Mouse (Mus musculus): ENCODE data around the gene Gm5426. TPM values are rescaled to one million over a fixed set of nuclear protein-coding genes. Genes with fewer than 3 reads are reported as not detected.
"Not testable (repeated sequence)": the region's sequence is repeated elsewhere in the genome, so short reads cannot be mapped to it uniquely, and the experiment has no call there.

Gm5426 gene
- not detected for total RNA-seq (2021)
- long read RNA-seq, experiment 1 = 0 reads
- long read RNA-seq, experiment 2 = 0 reads

GRCm38 (mm10) chr10:96136451-96136850 is at the start of gene Gm5426:
Gene Gm5426, plus strand, starts transcription at chr10:96136603.
- not testable (repeated sequence) for DNase-seq (ENCODE audit: low spot score in 2 of 2)

- no peak for DNase-seq (ENCODE audit: low spot score in 2 of 2)
Measured at GRCm38 (mm10) chr10:96089744-96090143, 46.7 kb upstream of the Gm5426 start.

GRCm38 (mm10) chr10:96090388-96090787 is 46.0 kb upstream of the Gm5426 start:
- no peak for DNase-seq (ENCODE audit: low spot score in 2 of 2)

GRCm38 (mm10) chr10:96093890-96094531 is 42.4 kb upstream of the Gm5426 start:
- no peak for DNase-seq (ENCODE audit: low spot score in 2 of 2)

GRCm38 (mm10) chr10:96094559-96094958 is 41.8 kb upstream of the Gm5426 start:
- DNase-seq (ENCODE audit: low spot score in 2 of 2) = no peak

GRCm38 (mm10) chr10:96096730-96097129 is 39.7 kb upstream of the Gm5426 start:
- DNase-seq (ENCODE audit: low spot score in 2 of 2) = no peak

- no peak for DNase-seq (ENCODE audit: low spot score in 2 of 2)
Measured at GRCm38 (mm10) chr10:96101035-96101434, 35.4 kb upstream of the Gm5426 start.

- no peak for DNase-seq (ENCODE audit: low spot score in 2 of 2)
Measured at GRCm38 (mm10) chr10:96104158-96104557, 32.2 kb upstream of the Gm5426 start.

GRCm38 (mm10) chr10:96104624-96105023 is 31.8 kb upstream of the Gm5426 start:
- DNase-seq (ENCODE audit: low spot score in 2 of 2) = no peak

GRCm38 (mm10) chr10:96105124-96105523 is 31.3 kb upstream of the Gm5426 start:
- no peak for DNase-seq (ENCODE audit: low spot score in 2 of 2)

GRCm38 (mm10) chr10:96106972-96107720 is 29.3 kb upstream of the Gm5426 start:
- no peak for DNase-seq (ENCODE audit: low spot score in 2 of 2)

- DNase-seq (ENCODE audit: low spot score in 2 of 2) = no peak
Measured at GRCm38 (mm10) chr10:96107825-96108224, 28.6 kb upstream of the Gm5426 start.

- no peak for DNase-seq (ENCODE audit: low spot score in 2 of 2)
Measured at GRCm38 (mm10) chr10:96115325-96115724, 21.1 kb upstream of the Gm5426 start.

GRCm38 (mm10) chr10:96120821-96121220 is 15.6 kb upstream of the Gm5426 start:
- no peak for DNase-seq (ENCODE audit: low spot score in 2 of 2)

GRCm38 (mm10) chr10:96121249-96122010 is 15.0 kb upstream of the Gm5426 start:
- DNase-seq (ENCODE audit: low spot score in 2 of 2) = no peak

- no peak for DNase-seq (ENCODE audit: low spot score in 2 of 2)
Measured at GRCm38 (mm10) chr10:96123885-96124284, 12.5 kb upstream of the Gm5426 start.

- no peak for DNase-seq (ENCODE audit: low spot score in 2 of 2)
Measured at GRCm38 (mm10) chr10:96124290-96124689, 12.1 kb upstream of the Gm5426 start.

GRCm38 (mm10) chr10:96125771-96126454 is 10.5 kb upstream of the Gm5426 start:
- DNase-seq (ENCODE audit: low spot score in 2 of 2) = no peak

- no peak for DNase-seq (ENCODE audit: low spot score in 2 of 2)
Measured at GRCm38 (mm10) chr10:96129213-96129612, 7.2 kb upstream of the Gm5426 start.

GRCm38 (mm10) chr10:96130406-96130805 is 6.0 kb upstream of the Gm5426 start:
- DNase-seq (ENCODE audit: low spot score in 2 of 2) = no peak

- no peak for DNase-seq (ENCODE audit: low spot score in 2 of 2)
Measured at GRCm38 (mm10) chr10:96131112-96131511, 5.3 kb upstream of the Gm5426 start.
